Mouse (Mus musculus) stomach, postnatal 0 days (tissue): ENCODE measurements at regions not wholly inside any gene's neighbourhood (a gene's known extent, or its start where the extent isn't known, plus 50 kb on each side); places are given as distances from the start of the nearest gene placed in this dataset.

Experiments
- ATAC-seq: fragments of 200-750 bp; cut with Nextera tagmentation; 2 replicates; pipeline ENCODE4 v1.8.0; 2017; ENCODE audit not compliant: low FRiP score, low TSS enrichment
- DNase-seq: peaks from one replicate; pipeline ENCODE4 v3.0.0-alpha.2; 2016; ENCODE audit warnings: low spot score
- H3K27ac ChIP-seq: fragments of 300-500 bp; sonication (generic); replicated peaks from 2 replicates; pipeline ENCODE4 v1.5.1; 2014; ENCODE audit warnings: mild to moderate bottlenecking, control low read depth
- H3K27me3 ChIP-seq: fragments of 300-500 bp; sonication (generic); 2 replicates; pipeline ENCODE4 v1.6.1; 2014; ENCODE audit warnings: low read length; ENCODE audit not compliant: control insufficient read depth, insufficient read depth
- H3K36me3 ChIP-seq: fragments of 300-500 bp; sonication (generic); 2 replicates; pipeline ENCODE4 v1.6.1; 2014; ENCODE audit warnings: low read length, mixed read lengths; ENCODE audit not compliant: control insufficient read depth, insufficient read depth
- H3K4me1 ChIP-seq: fragments of 300-500 bp; sonication (generic); replicated peaks from 2 replicates; pipeline ENCODE4 v1.6.1; 2014; ENCODE audit warnings: antibody characterized with exemption; ENCODE audit not compliant: control insufficient read depth, insufficient read depth
- H3K4me2 ChIP-seq: fragments of 300-500 bp; sonication (generic); replicated peaks from 2 replicates; pipeline ENCODE4 v1.6.1; 2014; ENCODE audit warnings: low read depth, mild to moderate bottlenecking, control low read depth, moderate library complexity
- H3K4me3 ChIP-seq: fragments of 300-500 bp; sonication (generic); 2 replicates; pipeline ENCODE4 v1.5.1; 2014; ENCODE audit warnings: low read depth, low read length, control low read depth
- H3K9ac ChIP-seq: fragments of 300-500 bp; sonication (generic); 2 replicates; pipeline ENCODE4 v1.6.1; 2014; ENCODE audit warnings: mild to moderate bottlenecking, low read length, control low read depth, mixed read lengths
- H3K9me3 ChIP-seq: fragments of 300-500 bp; sonication (generic); 2 replicates; pipeline ENCODE4 v1.6.1; 2016; ENCODE audit warnings: low read length; ENCODE audit not compliant: control insufficient read depth
- CTCF ChIP-seq: IDR thresholded peaks from 2 replicates; pipeline ENCODE4 v1.5.1; 2016; ENCODE audit warnings: antibody characterized with exemption, low read depth, mild to moderate bottlenecking, moderate library complexity
- EP300 ChIP-seq: optimal IDR thresholded peaks from 2 replicates; pipeline ENCODE3; 2016; ENCODE audit warnings: antibody characterized with exemption
- WGBS: fragments of 180-500 bp; shearing (Covaris S2); extraction: QIAGEN DNeasy Blood & Tissue Kit; methylation state at CpG from one replicate; pipeline ENCODE4 v1.1.7; 2014; 5-methylcytosine and 5-hydroxymethylcytosine counted together

DNA sequence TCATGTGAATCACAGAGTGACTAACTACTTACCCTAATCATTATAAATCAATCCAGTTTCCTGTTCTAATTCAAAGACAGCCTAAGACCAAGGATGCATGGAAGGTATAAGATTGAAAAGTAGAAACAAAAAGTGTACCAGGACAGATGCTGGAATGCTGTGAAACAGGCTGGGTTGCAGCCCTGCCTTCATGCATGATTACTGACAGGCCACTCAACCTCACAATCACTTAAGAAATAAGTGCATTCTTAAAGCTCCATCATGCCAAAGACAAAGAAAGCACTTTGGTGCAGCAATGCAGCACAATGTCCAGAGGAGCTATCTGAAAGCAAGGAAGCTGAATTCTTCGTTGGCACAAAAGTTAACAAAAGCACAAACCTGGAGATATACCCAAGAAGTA is 2810.4 kb downstream of the 9330182O14Rik start:
- no peak for TF ChIP-seq EP300
- TF ChIP-seq CTCF = no peak
- no peak for DNase-seq
- Histone ChIP-seq H3K27me3 (no peaks in the 10 kb centered on the region), H3K9me3 (no peaks in the 10 kb centered on the region), H3K4me2 (no peak overlapping the region), H3K4me1 (no peaks in the 10 kb centered on the region), H3K4me3 (no peak overlapping the region), H3K27ac (no peak overlapping the region), H3K36me3 (no peaks in the 10 kb centered on the region), H3K9ac (no peak overlapping the region)
- 72% methylated on average over 1 of the region's 1 CpGs for WGBS
- no peak for ATAC-seq

DNA sequence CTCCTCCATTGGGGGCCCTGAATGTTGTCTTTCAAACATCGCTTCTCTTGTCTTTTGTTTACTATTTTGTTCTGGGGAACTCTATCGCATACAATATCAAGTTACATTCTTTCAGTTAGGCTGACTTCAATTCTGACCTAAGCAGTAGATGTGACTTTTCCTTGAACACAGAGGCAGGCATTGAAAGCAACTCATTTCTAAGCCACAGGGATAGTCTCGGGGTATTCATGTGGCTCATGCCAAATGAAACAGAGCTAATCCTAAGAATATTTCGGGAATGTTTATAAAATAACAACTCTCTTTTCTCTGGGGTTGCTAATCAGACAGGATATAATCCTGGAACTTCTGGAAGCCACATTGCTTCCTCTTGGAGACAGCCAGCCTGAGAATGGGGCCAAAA is 2821.0 kb downstream of the 9330182O14Rik start:
- TF ChIP-seq CTCF (no peak), EP300 (no peak)
- Histone ChIP-seq H3K4me1 (no peaks in the 10 kb centered on the region), H3K9me3 (no peaks in the 10 kb centered on the region), H3K36me3 (no peaks in the 10 kb centered on the region), H3K9ac (no peak overlapping the region), H3K27ac (no peak overlapping the region), H3K27me3 (no peaks in the 10 kb centered on the region), H3K4me2 (no peak overlapping the region), H3K4me3 (no peak overlapping the region)
- no peak for ATAC-seq
- 44% methylated on average over 4 of the region's 4 CpGs for WGBS
- no peak for DNase-seq

DNA sequence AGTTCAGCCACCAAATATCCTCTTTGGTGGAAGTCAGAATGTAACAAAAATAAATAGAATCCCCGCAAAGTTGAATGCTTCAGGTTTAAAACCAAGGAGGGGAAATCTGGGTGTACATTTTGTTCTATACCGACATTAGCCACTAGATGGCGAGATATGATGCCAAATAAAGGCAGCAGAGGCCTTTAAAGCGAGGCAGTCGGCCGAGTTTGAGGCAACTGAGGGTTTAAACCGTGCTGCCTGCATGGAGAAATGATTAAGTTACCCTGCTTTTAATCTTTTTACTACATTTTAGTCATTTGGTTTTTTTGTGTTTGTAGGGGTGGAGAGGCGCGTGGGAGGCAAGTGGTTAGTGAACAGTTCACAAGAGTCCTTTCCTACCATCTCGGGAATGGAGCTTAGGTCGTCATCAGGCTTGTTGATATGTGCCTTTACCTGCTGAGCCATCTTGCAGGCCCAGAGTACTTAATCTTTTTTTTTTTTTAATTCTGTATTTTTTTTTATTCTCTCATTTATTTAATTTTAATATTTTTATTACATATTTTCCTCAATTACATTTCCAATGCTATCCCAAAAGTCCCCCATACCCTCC is 2828.7 kb downstream of the 9330182O14Rik start:
- Histone ChIP-seq H3K9ac (no peak overlapping the region), H3K27ac (no peak overlapping the region), H3K9me3 (no peaks in the 10 kb centered on the region), H3K4me3 (no peak overlapping the region), H3K4me2 (no peak overlapping the region), H3K27me3 (no peaks in the 10 kb centered on the region), H3K4me1 (no peaks in the 10 kb centered on the region), H3K36me3 (no peaks in the 10 kb centered on the region)
- ATAC-seq (no peak), DNase-seq (peak; percentile 27)
- WGBS = 17% methylated on average over 11 of the region's 11 CpGs
- peak; percentile 86 for TF ChIP-seq CTCF
- TF ChIP-seq EP300 = no peak

DNA sequence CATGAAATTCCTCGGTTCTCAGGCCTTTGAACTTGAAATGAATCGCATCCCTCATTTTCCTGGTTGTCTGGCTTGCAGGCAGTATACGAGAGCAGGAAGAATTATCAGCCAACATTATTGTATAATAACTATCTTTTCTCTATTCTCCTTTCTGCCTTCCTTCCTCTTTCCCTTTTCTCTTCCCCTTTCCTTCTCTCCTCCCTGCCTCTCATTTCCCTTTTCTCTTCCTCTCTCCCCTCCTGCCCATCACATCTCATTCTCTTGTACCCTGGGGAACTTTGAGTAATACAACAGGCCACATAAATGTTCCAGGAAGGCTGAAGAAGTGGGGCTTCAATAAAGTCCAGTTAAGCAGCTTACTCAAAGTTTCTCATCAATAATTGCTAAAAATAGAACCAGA is 2831.1 kb downstream of the 9330182O14Rik start:
- no peaks in the 10 kb centered on the region for H3K36me3 ChIP-seq
- no peak for ATAC-seq
- no peaks in the 10 kb centered on the region for H3K4me1 ChIP-seq
- 47% methylated on average over 3 of the region's 3 CpGs for WGBS
- no peak overlapping the region for H3K4me3 ChIP-seq
- no peaks in the 10 kb centered on the region for H3K9me3 ChIP-seq
- no peak overlapping the region for H3K9ac ChIP-seq
- DNase-seq = no peak
- H3K27me3 ChIP-seq = no peaks in the 10 kb centered on the region
- no peak overlapping the region for H3K27ac ChIP-seq
- TF ChIP-seq EP300 (no peak), CTCF (no peak)
- H3K4me2 ChIP-seq = no peak overlapping the region
